9 mouse cellular contexts compared by ENCODE assay signal in the genomic region with DNA sequence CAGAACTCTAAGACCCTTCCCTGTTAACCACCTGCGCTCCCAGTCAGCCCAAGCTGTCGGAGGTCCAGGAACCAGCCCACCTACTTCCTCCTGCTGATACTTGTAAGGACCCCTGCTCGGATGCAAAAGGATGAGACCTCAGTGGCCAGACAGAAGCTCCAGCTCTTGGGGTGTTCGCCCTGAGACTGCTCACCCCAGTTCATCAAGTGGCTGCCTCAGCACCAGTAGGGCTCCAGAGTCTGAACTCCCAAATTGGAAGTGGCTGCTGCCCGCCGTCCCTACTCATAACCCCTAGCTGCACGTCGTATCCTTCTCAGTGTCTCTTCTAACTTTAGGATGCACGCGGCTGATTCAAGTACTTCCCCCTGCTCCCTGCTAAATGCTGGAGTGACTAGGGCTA. TPM values are rescaled to one million over a fixed set of nuclear protein-coding genes. Genes with fewer than 3 reads are reported as not detected.
A peak's percentile ranks its signal among the peaks of the same experiment; 100 is the strongest.
DNase-seq lines count a peak whose midpoint lies in the region; ATAC-seq and TF ChIP-seq lines count a peak whose summit lies in the region.
"Had no signal": no experiment of that assay in that cellular context is flagged by ENCODE, and none has a peak within 500 bp of the region (broad histone marks: within the 10 kb centered on the region; RNA-seq: fewer than 3 reads in every experiment).

No protein-coding gene starts in this region.

- TF ChIP-seq EP300 in heart, postnatal 0 days (IDR thresholded peaks at IDR 0.05; ENCODE audit: low read depth): no peak

- H3K27me3 ChIP-seq in heart, postnatal 0 days (ENCODE audit: control insufficient read depth, insufficient read depth, low read length): peaks cover 38% of the 10 kb centered on the region
- H3K27me3 ChIP-seq in embryonic facial prominence, embryonic 13.5 days: peaks cover 57% of the 10 kb centered on the region
- peaks cover 17% of the 10 kb centered on the region for H3K27me3 ChIP-seq in hindbrain, postnatal 0 days (ENCODE audit: insufficient read depth, low read length)
- H3K27me3 ChIP-seq in midbrain, postnatal 0 days (ENCODE audit: insufficient read depth, low read length): peaks cover 15% of the 10 kb centered on the region

- H3K9me3 ChIP-seq in heart, postnatal 0 days (replicated peaks; ENCODE audit: control insufficient read depth, low read length): no peaks in the 10 kb centered on the region
- H3K9me3 ChIP-seq in embryonic facial prominence, embryonic 13.5 days: no peaks in the 10 kb centered on the region
- no peaks in the 10 kb centered on the region for H3K9me3 ChIP-seq in hindbrain, postnatal 0 days (ENCODE audit: low read length)
- H3K9me3 ChIP-seq in midbrain, postnatal 0 days (ENCODE audit: low read length): no peaks in the 10 kb centered on the region

- H3K9ac ChIP-seq in heart, postnatal 0 days (replicated peaks; ENCODE audit: low read depth, low read length): no peak overlapping the region
- H3K9ac ChIP-seq in embryonic facial prominence, embryonic 13.5 days: peak overlapping the region; percentile 57; the same call in 1 of the 2 replicates
- H3K9ac ChIP-seq in hindbrain, postnatal 0 days (replicated peaks; ENCODE audit: low read length): peak overlapping the region; percentile 25; the same call in 1 of the 2 replicates
- H3K9ac ChIP-seq in midbrain, postnatal 0 days (replicated peaks; ENCODE audit: low read length, poor library complexity, severe bottlenecking): no peak overlapping the region

- H3K27ac ChIP-seq in heart, postnatal 0 days (ENCODE audit: low read depth): no peak overlapping the region
- no peak overlapping the region for H3K27ac ChIP-seq in embryonic facial prominence, embryonic 13.5 days
- no peak overlapping the region for H3K27ac ChIP-seq in hindbrain, postnatal 0 days
- no peak overlapping the region for H3K27ac ChIP-seq in midbrain, postnatal 0 days (ENCODE audit: low read depth, low read length)

- peak overlapping the region; percentile 40 for H3K4me3 ChIP-seq in heart, postnatal 0 days (ENCODE audit: low read depth, low read length)
- H3K4me3 ChIP-seq in embryonic facial prominence, embryonic 13.5 days: peak overlapping the region; percentile 46
- H3K4me3 ChIP-seq in hindbrain, postnatal 0 days (ENCODE audit: low read length): peak overlapping the region; percentile 35
- H3K4me3 ChIP-seq in midbrain, postnatal 0 days (ENCODE audit: low read depth, low read length): peak overlapping the region; percentile 37

- DNase-seq in heart, postnatal 0 days (ENCODE audit: low spot score): no peak
- no peak for DNase-seq in heart, postnatal 4 days
- no peak for DNase-seq in hindbrain, postnatal 0 days (ENCODE audit: low spot score)
- DNase-seq in midbrain, postnatal 0 days (ENCODE audit: low spot score): no peak
- no peak for DNase-seq in layer of hippocampus, adult 8-10 months (ENCODE audit: low spot score in 2 of 2)
- no peak for DNase-seq in thymus, adult 18-20 months
- DNase-seq in kidney, adult 11 months: no peak
- DNase-seq: cerebellum, adult 9-11 months had no signal

- WGBS in heart, postnatal 0 days: 4% methylated on average over 10 of the region's 10 CpGs
- WGBS in embryonic facial prominence, embryonic 13.5 days: 4% methylated on average over 10 of the region's 10 CpGs
- 7% methylated on average over 10 of the region's 10 CpGs for WGBS in hindbrain, postnatal 0 days
- 5% methylated on average over 10 of the region's 10 CpGs for WGBS in midbrain, postnatal 0 days

- peak overlapping the region; percentile 66 for H3K4me2 ChIP-seq in heart, postnatal 0 days (ENCODE audit: low read depth, low read length)
- H3K4me2 ChIP-seq in embryonic facial prominence, embryonic 13.5 days: peak overlapping the region; percentile 78
- H3K4me2 ChIP-seq in hindbrain, postnatal 0 days (ENCODE audit: low read depth, low read length): peak overlapping the region; percentile 68
- peak overlapping the region; percentile 62 for H3K4me2 ChIP-seq in midbrain, postnatal 0 days (ENCODE audit: low read depth, low read length, poor library complexity, severe bottlenecking)

- no peaks in the 10 kb centered on the region for H3K36me3 ChIP-seq in heart, postnatal 0 days (replicated peaks; ENCODE audit: control insufficient read depth, insufficient read depth, low read length)
- no peaks in the 10 kb centered on the region for H3K36me3 ChIP-seq in embryonic facial prominence, embryonic 13.5 days
- H3K36me3 ChIP-seq in hindbrain, postnatal 0 days (ENCODE audit: insufficient read depth, low read length): no peaks in the 10 kb centered on the region
- no peaks in the 10 kb centered on the region for H3K36me3 ChIP-seq in midbrain, postnatal 0 days (ENCODE audit: insufficient read depth, low read length)

- no peaks in the 10 kb centered on the region for H3K4me1 ChIP-seq in heart, postnatal 0 days (ENCODE audit: control insufficient read depth, insufficient read depth)
- peaks cover 15% of the 10 kb centered on the region; the same call in 1 of the 2 replicates for H3K4me1 ChIP-seq in embryonic facial prominence, embryonic 13.5 days
- H3K4me1 ChIP-seq in hindbrain, postnatal 0 days (ENCODE audit: insufficient read depth, low read length): no peaks in the 10 kb centered on the region
- no peaks in the 10 kb centered on the region for H3K4me1 ChIP-seq in midbrain, postnatal 0 days (ENCODE audit: insufficient read depth, low read length)

- TF ChIP-seq CTCF in heart, postnatal 0 days (IDR thresholded peaks at IDR 0.05; ENCODE audit: low read depth): no peak
- no peak for TF ChIP-seq CTCF in hindbrain, postnatal 0 days (IDR thresholded peaks at IDR 0.05; ENCODE audit: low read depth)
- no peak for TF ChIP-seq CTCF in midbrain, postnatal 0 days (IDR thresholded peaks at IDR 0.05)

- ATAC-seq in heart, postnatal 0 days (ENCODE audit: insufficient read depth, low read depth): no peak
- no peak for ATAC-seq in embryonic facial prominence, embryonic 13.5 days (ENCODE audit: insufficient number of reproducible peaks, insufficient read depth, low FRiP score, low TSS enrichment, low read depth)
- peak; percentile 10; the same call in 1 of the 2 replicates for ATAC-seq in hindbrain, postnatal 0 days
- no peak for ATAC-seq in midbrain, postnatal 0 days (ENCODE audit: low FRiP score)

RNA-seq across cellular contexts. Expression of gene Fam19a4, which starts 0.6 kb away (rescaled TPM):
- 0.89 TPM in 1 of 2 replicates, not detected in the other for total RNA-seq in heart, postnatal 0 days (2014; rRNA removed; ENCODE audit: low replicate concordance)
- polyA plus RNA-seq in heart, postnatal 0 days (2015; fragmentation: Nextera tagmentation; extraction: Ambion mirVana): not detected in 2 replicates
- total RNA-seq in heart, postnatal 4 days (2021): not detected
- polyA plus RNA-seq in embryonic facial prominence, embryonic 13.5 days (2015; fragmentation: Nextera tagmentation; extraction: Ambion mirVana): 0.54 and 0.63 TPM in 2 replicates
- 1.8 and 3.1 TPM in 2 replicates for total RNA-seq in hindbrain, postnatal 0 days (2014; rRNA removed)
- polyA plus RNA-seq in hindbrain, postnatal 0 days (2015; fragmentation: Nextera tagmentation; extraction: Ambion mirVana): 3.0 and 3.1 TPM in 2 replicates
- total RNA-seq in midbrain, postnatal 0 days (2014; rRNA removed): 4.0 and 5.7 TPM in 2 replicates
- polyA plus RNA-seq in midbrain, postnatal 0 days (2015; fragmentation: Nextera tagmentation; extraction: Ambion mirVana): 4.6 and 4.8 TPM in 2 replicates
- under 1 TPM in 2 of 4 experiments, not detected in 2; 0.31 to 0.43 TPM for total RNA-seq in layer of hippocampus, adult 8-10 months (2022)

Comparison
In these comparisons a context has a peak if more than half of its experiments do, and no peak if none do; other contexts are left out.
1. H3K9ac ChIP-seq: peak in embryonic facial prominence, embryonic 13.5 days (single experiment) and hindbrain, postnatal 0 days (single experiment); none in heart, postnatal 0 days (single experiment) and midbrain, postnatal 0 days (single experiment).
2. Peak in every context shown above with its lines, with median percentiles within 50 percentile points of each other: H3K4me2 ChIP-seq and H3K4me3 ChIP-seq.